Mouse (Mus musculus) thymus, adult 2 months (tissue): ENCODE data around the gene Mfap1b. TPM values are rescaled to one million over a fixed set of nuclear protein-coding genes. Genes with fewer than 3 reads are reported as not detected.
A peak's percentile ranks its signal among the peaks of the same experiment; 100 is the strongest.
"Not testable (repeated sequence)": the region's sequence is repeated elsewhere in the genome, so short reads cannot be mapped to it uniquely, and the experiment has no call there.

Source experiments
- DNase-seq: peaks from one replicate; pipeline ENCODE4 v3.0.0; 2021
- H3K27ac ChIP-seq: fragments of 200-500 bp; 2 replicates; pipeline ENCODE4 v1.5.1; 2012; ENCODE audit warnings: low read length, control low read depth; ENCODE audit not compliant: control insufficient read depth, insufficient read depth
- H3K27me3 ChIP-seq: fragments of 200-500 bp; 2 replicates; pipeline ENCODE4 v1.6.1; 2012; ENCODE audit warnings: mild to moderate bottlenecking, low read length, moderate library complexity, mixed read lengths; ENCODE audit not compliant: control insufficient read depth, insufficient read depth
- H3K36me3 ChIP-seq: fragments of 200-500 bp; 2 replicates; pipeline ENCODE4 v1.6.1; 2012; ENCODE audit warnings: mild to moderate bottlenecking, low read length, moderate library complexity; ENCODE audit not compliant: control insufficient read depth, insufficient read depth
- H3K4me1 ChIP-seq: fragments of 200-500 bp; replicated peaks from 2 replicates; pipeline ENCODE4 v1.6.1; 2012; ENCODE audit warnings: low read length; ENCODE audit not compliant: control insufficient read depth, insufficient read depth
- H3K4me3 ChIP-seq: fragments of 200-500 bp; 2 replicates; pipeline ENCODE4 v1.5.1; 2012; ENCODE audit warnings: mild to moderate bottlenecking, low read length, control low read depth, moderate library complexity; ENCODE audit not compliant: control insufficient read depth, insufficient read depth
- CTCF ChIP-seq: fragments of 200-500 bp; IDR thresholded peaks from 2 replicates; pipeline ENCODE4 v1.5.1; 2012; ENCODE audit warnings: mild to moderate bottlenecking, control low read depth, low read length, moderate library complexity, borderline replicate concordance; ENCODE audit not compliant: control insufficient read depth, poor library complexity, insufficient read depth; ENCODE audit errors: extremely low read depth
- POLR2A ChIP-seq: fragments of 200-500 bp; IDR thresholded peaks from 2 replicates; pipeline ENCODE4 v1.6.1; 2012; ENCODE audit warnings: mild to moderate bottlenecking, low read length, control low read depth, moderate library complexity; ENCODE audit not compliant: control insufficient read depth, poor library complexity, insufficient read depth; ENCODE audit errors: extremely low read depth
- WGBS: fragments of 180-500 bp; shearing (Covaris S2); methylation state at CpG from one replicate; pipeline ENCODE4 v1.1.7; 2018; 5-methylcytosine and 5-hydroxymethylcytosine counted together
- polyA plus RNA-seq: library from polyadenylated mRNA; depleted of rRNA; stranded (reverse); fragments of >200 nt; gene quantifications from 2 replicates; pipeline ENCODE4 v1.2.3, GENCODE M21; 2012

Gene Mfap1b
- polyA plus RNA-seq, 1 experiment: 5.1 TPM

DNA sequence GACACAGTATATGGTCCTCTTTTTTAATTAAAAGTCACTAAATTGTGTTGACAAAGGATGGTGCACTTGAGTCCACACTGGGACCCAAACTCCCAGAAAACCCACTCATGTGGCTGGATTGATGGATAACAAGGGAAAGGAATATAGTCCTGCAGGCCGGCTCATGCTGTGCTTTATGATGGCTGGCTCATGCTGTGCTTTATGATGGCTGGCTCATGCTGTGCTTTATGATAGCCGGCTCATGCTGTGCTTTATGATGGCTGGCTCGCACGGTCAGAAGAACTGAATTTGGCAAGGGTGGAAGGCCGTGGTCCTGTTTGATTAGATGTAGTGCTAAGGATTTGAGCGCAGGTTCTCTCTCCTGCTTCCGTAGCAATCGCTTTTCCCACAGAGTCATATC, 9.7 kb upstream of the Mfap1b start:
- Histone ChIP-seq H3K4me3 (no peak overlapping the region), H3K4me1 (no peaks in the 10 kb centered on the region), H3K27ac (no peak overlapping the region), H3K27me3 (no peaks in the 10 kb centered on the region), H3K36me3 (no peaks in the 10 kb centered on the region)
- 92% methylated on average over 8 of the region's 8 CpGs for WGBS
- DNase-seq: no peak
- no peak for TF ChIP-seq CTCF
- no peak for TF ChIP-seq POLR2A

DNA sequence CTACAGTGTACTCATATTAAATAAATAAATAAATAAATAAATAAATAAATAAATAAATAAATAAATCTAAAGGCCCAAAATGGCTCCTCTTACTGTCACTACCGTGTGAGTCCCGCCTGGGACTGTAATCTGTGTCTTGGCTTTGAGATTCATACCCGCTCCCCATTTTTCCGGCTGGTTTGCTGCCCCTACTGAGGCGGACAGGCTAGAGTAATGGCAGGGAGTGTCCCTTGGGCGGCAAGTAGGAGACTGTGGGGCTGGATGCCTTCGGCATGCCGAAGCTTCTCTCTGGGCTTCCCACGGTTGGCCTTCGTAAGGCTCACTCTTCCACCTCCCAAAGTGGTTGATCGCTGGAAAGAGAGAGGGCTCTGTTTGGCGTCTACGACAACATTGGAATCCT, 7.0 kb upstream of the Mfap1b start:
- 91% methylated on average over 13 of the region's 13 CpGs for WGBS
- not testable (repeated sequence) for H3K27me3 ChIP-seq, H3K4me3 ChIP-seq, H3K4me1 ChIP-seq, H3K36me3 ChIP-seq, DNase-seq, H3K27ac ChIP-seq

DNA sequence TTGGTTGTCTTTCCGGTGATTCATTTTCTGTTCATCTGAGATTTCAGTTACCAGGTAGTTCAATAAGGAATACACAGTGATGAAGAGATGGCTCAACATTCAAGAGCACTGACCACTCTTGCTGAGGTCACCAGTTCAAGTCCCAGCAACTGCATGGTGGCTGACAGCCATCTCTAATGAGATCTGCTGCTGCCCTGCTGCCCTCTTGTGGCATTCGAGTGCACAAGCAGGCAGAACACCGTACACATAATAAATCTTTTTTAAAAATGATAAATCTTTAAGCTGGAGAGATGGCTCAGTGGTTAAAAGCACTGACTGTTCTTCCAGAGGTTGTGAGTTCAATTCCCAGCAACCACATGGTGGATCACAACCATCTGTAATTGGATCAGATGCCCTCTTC, 6.6 kb upstream of the Mfap1b start:
- TF ChIP-seq POLR2A (no peak), CTCF (no peak)
- no peak overlapping the region for H3K4me3 ChIP-seq
- no peaks in the 10 kb centered on the region for H3K27me3 ChIP-seq
- WGBS: 46% methylated on average over 3 of the region's 3 CpGs
- H3K4me1 ChIP-seq: no peaks in the 10 kb centered on the region
- H3K27ac ChIP-seq: no peak overlapping the region
- peak; percentile 43 for DNase-seq
- no peaks in the 10 kb centered on the region for H3K36me3 ChIP-seq

DNA sequence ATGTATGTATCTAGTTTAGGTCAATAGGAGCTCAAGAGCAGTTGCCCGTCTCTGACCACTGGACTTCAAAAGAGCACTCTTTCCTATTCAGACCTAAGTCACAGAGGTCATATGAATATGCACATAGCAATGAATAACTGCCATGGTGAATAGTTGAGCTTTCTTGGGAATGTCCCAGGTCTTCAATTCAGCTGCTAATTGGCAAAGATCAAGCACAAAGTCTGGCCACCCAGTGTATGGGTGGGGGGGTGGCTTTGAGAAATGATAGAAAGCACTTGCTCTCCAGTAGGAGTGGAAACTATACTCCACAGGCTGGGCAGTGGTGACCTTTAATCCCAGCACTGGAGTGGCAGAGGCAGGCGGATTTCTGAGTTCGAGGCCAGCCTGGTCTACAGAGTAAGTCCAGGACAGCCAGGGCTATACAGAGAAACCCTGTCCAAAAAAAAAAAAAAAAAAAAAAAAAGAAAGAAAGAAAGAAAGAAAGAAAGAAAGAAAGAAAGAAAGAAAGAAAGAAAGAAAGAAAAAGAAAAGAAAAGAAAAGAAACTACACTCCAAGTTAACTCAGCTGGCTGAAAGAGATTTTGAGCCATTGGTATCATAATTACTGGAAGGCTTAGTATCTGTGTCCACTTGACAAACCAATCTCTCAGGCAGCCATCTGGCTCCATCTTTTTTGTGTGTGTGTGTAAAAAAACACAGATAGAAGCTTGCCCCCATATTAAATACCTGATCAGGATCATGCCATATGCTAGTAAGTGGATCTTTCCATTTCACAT, 3.8 kb upstream of the Mfap1b start:
- Histone ChIP-seq H3K27me3 (no peaks in the 10 kb centered on the region), H3K4me1 (no peaks in the 10 kb centered on the region), H3K36me3 (no peaks in the 10 kb centered on the region), H3K4me3 (no peak overlapping the region), H3K27ac (no peak overlapping the region)
- WGBS: 97% methylated on average over 3 of the region's 3 CpGs
- no peak for DNase-seq
- no peak for TF ChIP-seq CTCF
- TF ChIP-seq POLR2A: no peak

DNA sequence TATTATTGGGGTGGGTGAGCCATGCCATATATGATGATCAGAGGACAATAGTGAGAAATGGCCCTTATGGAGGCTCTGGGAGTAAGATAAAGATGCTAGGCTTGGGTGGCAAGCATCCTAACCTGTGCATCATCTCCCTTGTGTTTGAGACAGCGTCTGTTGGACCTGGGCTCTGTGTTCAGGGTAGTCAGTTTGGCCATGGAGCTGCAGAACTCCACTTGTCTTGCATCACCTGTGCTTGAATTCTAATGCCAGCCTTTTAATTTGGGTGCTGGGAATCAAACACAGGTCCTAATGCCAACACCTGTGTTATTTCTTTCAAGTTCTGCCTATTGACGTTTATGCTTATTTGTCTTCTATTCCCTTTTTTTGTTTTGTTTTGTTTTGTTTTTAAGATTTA, 1.4 kb upstream of the Mfap1b start:
- H3K36me3 ChIP-seq, H3K4me1 ChIP-seq, DNase-seq, H3K4me3 ChIP-seq, H3K27me3 ChIP-seq, H3K27ac ChIP-seq: not testable (repeated sequence)
- WGBS: 96% methylated on average over 2 of the region's 2 CpGs

DNA sequence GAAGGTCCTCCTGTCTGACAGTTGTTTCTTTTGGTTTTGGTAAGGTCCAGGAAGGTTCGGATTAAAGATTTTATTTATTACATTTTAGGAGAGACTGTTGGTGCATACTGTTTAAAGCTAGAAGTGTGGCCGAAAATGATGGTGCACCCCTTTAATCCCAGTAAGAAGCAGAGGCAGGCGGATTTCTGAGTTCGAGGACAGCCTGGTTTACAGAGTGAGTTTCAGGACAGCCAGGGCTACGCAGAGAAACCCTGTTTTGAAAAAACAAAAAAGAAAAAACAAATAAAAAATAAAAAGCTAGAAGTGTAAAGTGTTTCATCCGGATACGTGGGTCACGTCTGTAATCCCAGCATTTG, 291 bp upstream of the Mfap1b start:
- no peak for TF ChIP-seq POLR2A
- TF ChIP-seq CTCF: no peak
- no peaks in the 10 kb centered on the region for H3K27me3 ChIP-seq
- H3K36me3 ChIP-seq: no peaks in the 10 kb centered on the region
- no peaks in the 10 kb centered on the region for H3K4me1 ChIP-seq
- peak overlapping the region; percentile 60 for H3K4me3 ChIP-seq
- WGBS: 29% methylated on average over 8 of the region's 8 CpGs
- no peak overlapping the region for H3K27ac ChIP-seq
- no peak for DNase-seq

DNA sequence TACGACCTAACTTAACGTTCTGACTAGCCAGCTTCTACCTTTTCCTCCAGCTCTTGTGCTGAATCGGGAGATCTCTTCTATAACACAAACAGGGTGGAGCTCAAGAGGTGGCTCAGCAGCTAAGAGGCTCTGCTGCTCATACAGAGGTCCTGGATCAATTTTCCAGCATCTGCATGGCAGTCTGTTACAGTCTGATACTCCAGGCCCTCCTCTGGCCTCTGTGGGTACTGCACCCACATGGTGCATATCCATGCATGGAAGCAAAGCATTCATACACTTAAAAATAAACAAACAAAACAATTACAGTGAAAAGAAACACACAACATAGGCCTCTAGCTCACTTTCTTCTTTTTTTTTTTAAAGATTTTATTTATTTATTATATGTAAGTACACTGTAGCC, 1.1 kb downstream of the Mfap1b start:
- not testable (repeated sequence) for H3K4me1 ChIP-seq, DNase-seq, H3K4me3 ChIP-seq, H3K27me3 ChIP-seq, H3K36me3 ChIP-seq, H3K27ac ChIP-seq
- WGBS: 97% methylated on average over 3 of the region's 3 CpGs

DNA sequence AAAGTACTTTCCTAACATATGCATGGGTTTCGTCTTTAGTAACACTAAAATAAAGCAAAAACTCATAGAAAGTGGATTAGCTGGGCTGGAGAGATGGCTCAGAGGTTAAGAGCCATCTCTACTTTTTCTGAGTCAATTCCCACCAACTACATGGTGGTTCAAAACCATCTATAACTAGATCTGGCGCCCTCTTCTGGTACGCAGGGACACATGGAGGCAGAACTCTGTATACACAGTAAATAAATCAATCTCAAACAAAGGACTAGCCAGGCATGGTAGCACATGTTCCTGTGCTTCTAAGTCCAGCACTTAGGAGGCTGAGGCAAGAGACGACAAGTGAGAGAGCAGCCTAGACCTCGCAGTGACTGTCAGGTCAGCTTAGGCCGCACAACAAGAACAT, 4.9 kb downstream of the Mfap1b start:
- not testable (repeated sequence) for H3K4me1 ChIP-seq, H3K27me3 ChIP-seq, H3K4me3 ChIP-seq, H3K27ac ChIP-seq, H3K36me3 ChIP-seq, DNase-seq
- WGBS: 89% methylated on average over 2 of the region's 6 CpGs
